Mouse (Mus musculus) olfactory bulb, adult 2 months (tissue): Measurements from ENCODE around the gene Crebbp.

Experiments used
- CTCF ChIP-seq: fragments of 200-500 bp; IDR thresholded peaks from 2 replicates; pipeline ENCODE4 v1.5.1; 2012; ENCODE audit warnings: low read depth, mild to moderate bottlenecking, low read length, moderate library complexity; ENCODE audit not compliant: insufficient read depth
- POLR2A ChIP-seq: fragments of 200-500 bp; IDR thresholded peaks from 2 replicates; pipeline ENCODE4 v1.6.1; 2012; ENCODE audit warnings: mild to moderate bottlenecking, low read depth, low read length, moderate library complexity; ENCODE audit not compliant: insufficient read depth

- TF ChIP-seq POLR2A (no peak), CTCF (no peak)
Measured at GRCm38 (mm10) chr16:4097521-4097920, 116.3 kb downstream of the Crebbp start.
